Mouse (Mus musculus) bone marrow, adult 2 months (tissue): ENCODE measurements around the gene Tiprl.

ENCODE experiments used
- CTCF ChIP-seq: fragments of 200-500 bp; IDR thresholded peaks from 2 replicates; pipeline ENCODE4 v1.5.1; 2011; ENCODE audit warnings: low read length, control low read depth; ENCODE audit not compliant: control insufficient read depth, insufficient read depth
- POLR2A ChIP-seq: fragments of 200-500 bp; IDR thresholded peaks from 2 replicates; pipeline ENCODE4 v1.6.1; 2011; ENCODE audit warnings: low read depth, mild to moderate bottlenecking, control low read depth, low read length, borderline replicate concordance; ENCODE audit not compliant: control insufficient read depth

DNA sequence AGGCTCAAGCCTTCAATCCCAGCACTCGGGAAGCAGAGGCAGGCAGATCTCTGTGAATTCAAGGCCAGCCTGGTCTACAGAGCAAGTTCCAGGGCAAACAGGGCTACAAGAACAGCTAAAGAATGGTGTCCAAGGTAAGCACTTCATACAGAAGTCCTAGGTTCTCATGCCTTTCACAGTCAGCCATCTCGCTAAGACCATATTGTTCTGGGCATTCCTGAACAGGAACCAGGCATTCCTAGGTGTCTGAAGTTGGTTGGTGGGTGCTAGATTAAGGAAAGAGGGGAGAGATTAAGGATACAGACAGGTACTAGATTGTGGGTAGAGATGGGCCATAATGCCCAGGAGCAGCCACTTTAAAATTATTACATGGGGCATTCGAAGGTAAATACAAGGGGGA lies 11.0 kb upstream of the Tiprl start:
- TF ChIP-seq CTCF (no peak), POLR2A (no peak)
